Mouse (Mus musculus): ENCODE measurements around the gene Pex7.

Gene Pex7

GRCm38 (mm10) chr10:19877257-19877656, 30.2 kb downstream of the Pex7 start:
- DNase-seq (ENCODE audit: low read depth), result no peak

GRCm38 (mm10) chr10:19876669-19877068, 30.8 kb downstream of the Pex7 start:
- DNase-seq (ENCODE audit: low read depth), result no peak

- DNase-seq (ENCODE audit: low read depth), result no peak
These were observed 32.1 kb downstream of the Pex7 start for GRCm38 (mm10) chr10:19875346-19875745.

GRCm38 (mm10) chr10:19855597-19856306, 51.7 kb downstream of the Pex7 start:
- no peak for DNase-seq (ENCODE audit: low read depth)

GRCm38 (mm10) chr10:19853609-19854008, 53.9 kb downstream of the Pex7 start:
- no peak for DNase-seq (ENCODE audit: low read depth)

GRCm38 (mm10) chr10:19852776-19853175, 54.7 kb downstream of the Pex7 start:
- DNase-seq (ENCODE audit: low read depth), result no peak

- DNase-seq (ENCODE audit: low read depth), result no peak
These were observed 56.3 kb downstream of the Pex7 start, which contains the start of gene Slc35d3 for GRCm38 (mm10) chr10:19850998-19851691. Gene Slc35d3 (minus strand): TSS chr10:19851459.

GRCm38 (mm10) chr10:19850544-19850997, 56.9 kb downstream of the Pex7 start:
- DNase-seq (ENCODE audit: low read depth), result no peak

GRCm38 (mm10) chr10:19849771-19850365, 57.6 kb downstream of the Pex7 start:
- DNase-seq (ENCODE audit: low read depth), result no peak

- no peak for DNase-seq (ENCODE audit: low read depth)
These were observed 58.3 kb downstream of the Pex7 start for GRCm38 (mm10) chr10:19848928-19849770.

GRCm38 (mm10) chr10:19839836-19840235, 67.7 kb downstream of the Pex7 start:
- DNase-seq (ENCODE audit: low read depth), result no peak

- DNase-seq (ENCODE audit: low read depth), result no peak
These were observed 71.4 kb downstream of the Pex7 start for GRCm38 (mm10) chr10:19835887-19836710.

- DNase-seq (ENCODE audit: low read depth), result no peak
These were observed 73.3 kb downstream of the Pex7 start for GRCm38 (mm10) chr10:19834222-19834621.

- no peak for DNase-seq (ENCODE audit: low read depth)
These were observed 76.2 kb downstream of the Pex7 start for GRCm38 (mm10) chr10:19831072-19831849.

- peak; percentile 22 for DNase-seq (ENCODE audit: low read depth)
These were observed 86.5 kb downstream of the Pex7 start for GRCm38 (mm10) chr10:19820986-19821385.

- no peak for DNase-seq (ENCODE audit: low read depth)
These were observed 88.7 kb downstream of the Pex7 start for GRCm38 (mm10) chr10:19818723-19819355.

GRCm38 (mm10) chr10:19815371-19815770, 92.1 kb downstream of the Pex7 start:
- no peak for DNase-seq (ENCODE audit: low read depth)

- DNase-seq (ENCODE audit: low read depth), result no peak
These were observed 95.9 kb downstream of the Pex7 start for GRCm38 (mm10) chr10:19811436-19812172.

- no peak for DNase-seq (ENCODE audit: low read depth)
These were observed 102.7 kb downstream of the Pex7 start for GRCm38 (mm10) chr10:19804763-19805162.

Measured in c-Kit-positive CD71-positive TER-119-negative erythroid progenitor cells, embryonic 14.5 days (primary cell).